Mouse (Mus musculus): Measurements from ENCODE around the gene Mum1.

Gene Mum1

GRCm38 (mm10) chr10:80226416-80227165 is at the start of gene Mum1:
TSS of gene Mum1 (plus strand) at chr10:80226434.
- in situ Hi-C loops (cut with MboI, MseI): no loop called here

GRCm38 (mm10) chr10:80177441-80178279 is 48.6 kb upstream of the Mum1 start:
- in situ Hi-C loops (cut with MboI, MseI): loop anchor here (5.0 kb wide), 1 partner anchor 70 kb away; the partner anchor contains the start of gene Ndufs7

- in situ Hi-C loops (cut with MboI, MseI): loop anchor here (5.0 kb wide), 1 partner anchor 68 kb away; the partner anchor contains the start of gene Ndufs7
Measured at GRCm38 (mm10) chr10:80179068-80180051, 46.9 kb upstream of the Mum1 start, which contains the start of gene Efna2. TSS of gene Efna2 (plus strand) at chr10:80179482.

- in situ Hi-C loops (cut with MboI, MseI): no loop called here
Measured at GRCm38 (mm10) chr10:80180288-80180687, 45.9 kb upstream of the Mum1 start.

- in situ Hi-C loops (cut with MboI, MseI): no loop called here
Measured at GRCm38 (mm10) chr10:80180823-80181222, 45.4 kb upstream of the Mum1 start.

GRCm38 (mm10) chr10:80182547-80182946 is 43.7 kb upstream of the Mum1 start:
- in situ Hi-C loops (cut with MboI, MseI): no loop called here

- in situ Hi-C loops (cut with MboI, MseI): no loop called here
Measured at GRCm38 (mm10) chr10:80186649-80187048, 39.6 kb upstream of the Mum1 start.

GRCm38 (mm10) chr10:80187739-80188138 is 38.5 kb upstream of the Mum1 start:
- in situ Hi-C loops (cut with MboI, MseI): no loop called here

GRCm38 (mm10) chr10:80188453-80189024 is 37.7 kb upstream of the Mum1 start:
- in situ Hi-C loops (cut with MboI, MseI): no loop called here

GRCm38 (mm10) chr10:80189999-80190398 is 36.2 kb upstream of the Mum1 start:
- in situ Hi-C loops (cut with MboI, MseI): loop anchor here (10.0 kb wide), 1 partner anchor 835 kb away; the partner anchor contains the start of gene Diras1

GRCm38 (mm10) chr10:80190491-80191051 is 35.7 kb upstream of the Mum1 start:
- in situ Hi-C loops (cut with MboI, MseI): loop anchor here (10.0 kb wide), 1 partner anchor 834 kb away; the partner anchor contains the start of gene Diras1

- in situ Hi-C loops (cut with MboI, MseI): loop anchor here (10.0 kb wide), 1 partner anchor 831 kb away; the partner anchor contains the start of gene Diras1
Measured at GRCm38 (mm10) chr10:80193976-80194375, 32.3 kb upstream of the Mum1 start.

GRCm38 (mm10) chr10:80194441-80194840 is 31.8 kb upstream of the Mum1 start:
- in situ Hi-C loops (cut with MboI, MseI): loop anchor here (10.0 kb wide), 1 partner anchor 830 kb away; the partner anchor contains the start of gene Diras1

GRCm38 (mm10) chr10:80196167-80196566 is 30.1 kb upstream of the Mum1 start:
- in situ Hi-C loops (cut with MboI, MseI): loop anchor here (10.0 kb wide), 1 partner anchor 829 kb away; the partner anchor contains the start of gene Diras1

GRCm38 (mm10) chr10:80196778-80197581 is 29.3 kb upstream of the Mum1 start:
- in situ Hi-C loops (cut with MboI, MseI): loop anchor here (10.0 kb wide), 1 partner anchor 828 kb away; the partner anchor contains the start of gene Diras1

- in situ Hi-C loops (cut with MboI, MseI): loop anchor here (10.0 kb wide), 1 partner anchor 825 kb away; the partner anchor contains the start of gene Diras1
Measured at GRCm38 (mm10) chr10:80199440-80200008, 26.7 kb upstream of the Mum1 start.

- in situ Hi-C loops (cut with MboI, MseI): no loop called here
Measured at GRCm38 (mm10) chr10:80200485-80200884, 25.7 kb upstream of the Mum1 start.

GRCm38 (mm10) chr10:80204055-80204454 is 22.2 kb upstream of the Mum1 start:
- in situ Hi-C loops (cut with MboI, MseI): no loop called here

GRCm38 (mm10) chr10:80207201-80207600 is 19.0 kb upstream of the Mum1 start:
- in situ Hi-C loops (cut with MboI, MseI): no loop called here

Data from regulatory T cell (primary cell).